Mouse (Mus musculus) right cerebral cortex, adult 2 months (tissue): Measurements from ENCODE around the gene Cnot1.

ENCODE experiments used
- DNase-seq, 2 experiments: peaks; one replicate each; pipeline ENCODE4 v3.0.0; 2021 to 2022; ENCODE audit warnings: low spot score in 2 of 2

Gene Cnot1

GRCm38 (mm10) chr8:95738596-95738995, 68.7 kb downstream of the Cnot1 start:
- peak in 1 of 2 experiments; percentile 41 for DNase-seq

- no peak for DNase-seq
Observed at GRCm38 (mm10) chr8:95727625-95728024, 79.6 kb downstream of the Cnot1 start.

- no peak for DNase-seq
Observed at GRCm38 (mm10) chr8:95716546-95717335, 90.5 kb downstream of the Cnot1 start.

- DNase-seq, result peak; percentile 79 to 88
Observed at GRCm38 (mm10) chr8:95715676-95716531, 91.4 kb downstream of the Cnot1 start, which contains the start of gene Setd6. TSS of gene Setd6 (plus strand) at chr8:95715881.

GRCm38 (mm10) chr8:95714837-95715413, 92.3 kb downstream of the Cnot1 start:
- peak in 1 of 2 experiments; percentile 17 for DNase-seq

- no peak for DNase-seq
Observed at GRCm38 (mm10) chr8:95714367-95714766, 92.9 kb downstream of the Cnot1 start.

- DNase-seq, result peak; percentile 81 to 82
Observed at GRCm38 (mm10) chr8:95713100-95714010, 93.9 kb downstream of the Cnot1 start.

GRCm38 (mm10) chr8:95712395-95712794, 94.9 kb downstream of the Cnot1 start:
- DNase-seq, result no peak

- no peak for DNase-seq
Observed at GRCm38 (mm10) chr8:95711029-95711428, 96.2 kb downstream of the Cnot1 start.

GRCm38 (mm10) chr8:95709579-95709978, 97.7 kb downstream of the Cnot1 start:
- DNase-seq, result no peak

- DNase-seq, result no peak
Observed at GRCm38 (mm10) chr8:95704538-95704937, 102.7 kb downstream of the Cnot1 start.

GRCm38 (mm10) chr8:95703461-95704260, 103.6 kb downstream of the Cnot1 start:
- peak; percentile 85 for DNase-seq

GRCm38 (mm10) chr8:95702480-95703446, 104.5 kb downstream of the Cnot1 start:
- DNase-seq, result peak; percentile 89 to 94

GRCm38 (mm10) chr8:95701809-95702208, 105.5 kb downstream of the Cnot1 start:
- no peak for DNase-seq

- DNase-seq, result peak; percentile 88 to 93
Observed at GRCm38 (mm10) chr8:95700282-95700681, 107.0 kb downstream of the Cnot1 start.

GRCm38 (mm10) chr8:95698179-95698578, 109.1 kb downstream of the Cnot1 start:
- no peak for DNase-seq

- DNase-seq, result peak; percentile 92 to 95
Observed at GRCm38 (mm10) chr8:95697128-95697527, 110.1 kb downstream of the Cnot1 start.

GRCm38 (mm10) chr8:95696661-95697060, 110.6 kb downstream of the Cnot1 start:
- no peak for DNase-seq

GRCm38 (mm10) chr8:95694631-95695030, 112.6 kb downstream of the Cnot1 start:
- DNase-seq, result peak; percentile 80 to 86
